Mouse (Mus musculus): ENCODE measurements around the gene Cald1. TPM values are rescaled to one million over a fixed set of nuclear protein-coding genes. Genes with fewer than 3 reads are reported as not detected.
A peak's percentile ranks its signal among the peaks of the same experiment; 100 is the strongest.

Cald1 gene
- polyA plus RNA-seq, 1 experiment from 2014 or later, result 368 TPM

DNA sequence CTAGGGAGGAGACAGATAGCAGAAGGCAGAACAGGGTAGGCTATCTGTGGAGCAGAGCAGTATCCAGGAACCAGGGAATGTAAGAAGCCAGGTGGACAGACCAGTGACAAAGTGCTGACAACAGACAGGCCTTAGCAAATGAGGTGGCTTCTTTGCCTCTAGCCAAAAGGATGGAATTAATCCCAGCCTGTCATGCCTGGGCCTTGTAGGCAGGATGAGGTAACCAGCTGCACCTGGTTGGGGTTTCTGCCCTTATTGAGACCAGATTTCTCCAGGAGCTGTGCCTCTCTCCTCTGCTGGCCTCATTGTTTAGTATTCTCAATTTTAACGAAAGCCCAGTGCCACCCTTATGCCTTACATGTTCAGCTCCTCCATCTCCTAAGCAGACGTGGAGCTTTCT is 3.8 kb downstream of the Cald1 start:
- no peak overlapping the region for H3K27ac ChIP-seq (ENCODE audit: low read length)
- peaks cover 39% of the 10 kb centered on the region for H3K4me1 ChIP-seq (ENCODE audit: control insufficient read depth, insufficient read depth, low read length)
- H3K4me3 ChIP-seq (ENCODE audit: low read depth, low read length), result no peak overlapping the region
- no peak overlapping the region for H3K9ac ChIP-seq (replicated peaks; ENCODE audit: low read depth, low read length)
- WGBS, result 70% methylated on average over 2 of the region's 2 CpGs
- H3K36me3 ChIP-seq (ENCODE audit: control insufficient read depth, insufficient read depth, low read length), result no peaks in the 10 kb centered on the region
- no peaks in the 10 kb centered on the region for H3K9me3 ChIP-seq (ENCODE audit: control insufficient read depth, low read depth, low read length)
- H3K27me3 ChIP-seq (ENCODE audit: control insufficient read depth, insufficient read depth, low read length), result no peaks in the 10 kb centered on the region
- H3K4me2 ChIP-seq (replicated peaks; ENCODE audit: low read depth, low read length), result 0 out of 2 replicates have a peak overlapping the region, but pooled peaks have one; percentile 16
- no peak for ATAC-seq (ENCODE audit: insufficient number of reproducible peaks, insufficient read depth, low FRiP score, low read depth)

DNA sequence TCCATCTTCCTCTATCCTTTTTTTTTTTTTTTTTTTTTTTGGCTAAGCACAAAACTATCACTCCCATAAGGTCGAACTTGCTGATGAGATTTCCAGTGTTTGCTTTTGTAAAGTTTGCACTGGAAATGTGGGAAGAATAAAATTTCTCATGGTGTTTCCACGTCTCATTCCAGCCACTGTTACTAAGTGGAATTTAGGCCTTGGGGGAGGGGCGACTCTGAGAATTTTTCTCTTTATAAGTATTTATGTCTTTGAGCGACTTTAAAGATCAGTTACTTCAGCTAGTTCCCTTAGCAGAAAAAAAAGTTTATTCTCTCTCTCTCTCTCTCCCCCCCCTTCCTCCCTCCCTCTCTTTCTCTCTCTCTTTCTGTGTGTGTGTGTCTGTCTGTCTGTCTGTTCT is 8.1 kb downstream of the Cald1 start:
- Histone ChIP-seq H3K9ac (replicated peaks; ENCODE audit: low read depth, low read length) (no peak overlapping the region), H3K4me3 (ENCODE audit: low read depth, low read length) (no peak overlapping the region), H3K4me2 (replicated peaks; ENCODE audit: low read depth, low read length) (no peak overlapping the region; the same call in 1 of the 2 replicates), H3K36me3 (ENCODE audit: control insufficient read depth, insufficient read depth, low read length) (no peaks in the 10 kb centered on the region), H3K27me3 (ENCODE audit: control insufficient read depth, insufficient read depth, low read length) (no peaks in the 10 kb centered on the region), H3K4me1 (ENCODE audit: control insufficient read depth, insufficient read depth, low read length) (peaks cover 55% of the 10 kb centered on the region), H3K9me3 (ENCODE audit: control insufficient read depth, low read depth, low read length) (no peaks in the 10 kb centered on the region), H3K27ac (ENCODE audit: low read length) (peak overlapping the region; percentile 92)
- no peak for ATAC-seq (ENCODE audit: insufficient number of reproducible peaks, insufficient read depth, low FRiP score, low read depth)
- WGBS, result 28% methylated on average over 4 of the region's 4 CpGs

DNA sequence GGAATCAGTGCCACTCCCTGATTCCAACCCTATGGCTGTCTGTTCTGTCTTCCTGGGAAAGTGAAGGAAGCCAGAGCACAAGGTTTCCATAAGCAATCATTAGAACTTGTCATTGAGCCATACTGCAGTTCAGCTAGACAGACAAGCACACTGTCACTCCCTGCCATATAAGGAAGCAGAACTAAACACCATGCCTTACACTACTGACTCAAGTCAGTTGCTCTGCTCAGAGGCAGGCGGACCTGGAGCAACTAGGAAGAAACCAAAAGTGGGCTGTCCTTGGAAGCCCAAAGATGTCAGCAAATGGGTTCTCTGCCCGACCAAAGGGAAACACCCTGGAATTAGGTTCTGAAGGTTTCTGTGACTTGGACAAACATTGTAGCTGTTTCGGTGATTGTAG is 10.3 kb downstream of the Cald1 start:
- ATAC-seq (ENCODE audit: insufficient number of reproducible peaks, insufficient read depth, low FRiP score, low read depth), result no peak
- Histone ChIP-seq H3K27ac (ENCODE audit: low read length) (peak overlapping the region; percentile 87; the same call in 1 of the 2 replicates), H3K9ac (replicated peaks; ENCODE audit: low read depth, low read length) (no peak overlapping the region), H3K4me2 (replicated peaks; ENCODE audit: low read depth, low read length) (no peak overlapping the region), H3K4me1 (ENCODE audit: control insufficient read depth, insufficient read depth, low read length) (peaks cover 41% of the 10 kb centered on the region), H3K4me3 (ENCODE audit: low read depth, low read length) (no peak overlapping the region), H3K36me3 (ENCODE audit: control insufficient read depth, insufficient read depth, low read length) (no peaks in the 10 kb centered on the region), H3K9me3 (ENCODE audit: control insufficient read depth, low read depth, low read length) (no peaks in the 10 kb centered on the region), H3K27me3 (ENCODE audit: control insufficient read depth, insufficient read depth, low read length) (no peaks in the 10 kb centered on the region)
- WGBS, result 54% methylated on average over 3 of the region's 3 CpGs

DNA sequence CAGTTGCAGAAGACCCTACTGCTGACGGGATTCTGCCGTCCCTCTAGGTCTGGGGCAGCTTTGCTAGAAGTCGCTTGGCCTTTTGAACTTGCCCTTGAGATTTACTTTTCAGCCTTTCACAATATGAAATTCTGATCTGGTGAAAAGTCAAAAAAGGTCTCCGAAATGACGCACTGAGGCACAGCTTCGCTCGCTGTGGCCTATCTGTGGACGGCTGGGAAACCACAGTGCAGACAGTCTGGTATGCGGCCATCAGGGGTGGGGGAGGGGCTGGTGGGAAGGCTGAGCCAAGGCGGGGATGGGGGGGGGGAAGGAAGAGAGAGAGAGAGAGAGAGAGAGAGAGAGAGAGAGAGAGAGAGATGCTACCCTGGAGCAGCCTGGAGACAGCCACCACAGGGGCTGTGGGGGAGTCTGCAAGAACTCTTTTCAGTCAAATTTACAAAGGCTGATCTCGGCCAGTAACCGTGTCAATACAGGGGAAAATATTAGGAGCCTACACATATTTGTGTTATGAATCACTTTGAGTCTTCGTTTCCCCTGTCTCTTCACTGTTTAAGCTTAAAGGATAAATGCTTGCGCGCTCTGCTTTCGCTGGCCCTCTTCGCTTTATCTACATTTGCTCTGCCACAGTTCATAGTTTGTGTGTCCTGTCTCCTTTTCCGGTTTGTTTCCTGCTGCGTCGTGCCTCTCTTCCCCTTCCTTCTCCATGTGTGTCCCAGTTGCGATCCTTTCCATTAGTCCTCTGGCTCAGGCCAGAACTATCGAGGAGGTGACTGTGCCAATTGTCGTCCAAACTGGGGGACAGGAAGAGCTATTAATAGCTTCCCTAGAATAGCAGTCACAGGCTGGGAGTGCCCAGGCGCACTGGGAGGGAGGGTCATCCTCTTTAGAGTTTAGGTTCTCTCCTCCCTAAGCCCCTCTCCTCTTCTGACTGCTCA is 11.9 kb downstream of the Cald1 start:
- H3K9me3 ChIP-seq (ENCODE audit: control insufficient read depth, low read depth, low read length), result no peaks in the 10 kb centered on the region
- H3K9ac ChIP-seq (replicated peaks; ENCODE audit: low read depth, low read length), result peak overlapping the region; percentile 18; the same call in 1 of the 2 replicates
- WGBS, result 19% methylated on average over 24 of the region's 24 CpGs
- H3K4me1 ChIP-seq (ENCODE audit: control insufficient read depth, insufficient read depth, low read length), result peaks cover 36% of the 10 kb centered on the region
- H3K27ac ChIP-seq (ENCODE audit: low read length), result peak overlapping the region; percentile 87
- H3K27me3 ChIP-seq (ENCODE audit: control insufficient read depth, insufficient read depth, low read length), result no peaks in the 10 kb centered on the region
- H3K4me2 ChIP-seq (replicated peaks; ENCODE audit: low read depth, low read length), result peak overlapping the region; percentile 36
- 0 out of 2 replicates have a peak overlapping the region, but pooled peaks have one; percentile 9 for H3K4me3 ChIP-seq (ENCODE audit: low read depth, low read length)
- no peaks in the 10 kb centered on the region for H3K36me3 ChIP-seq (ENCODE audit: control insufficient read depth, insufficient read depth, low read length)
- peak; percentile 33; the same call in 1 of the 2 replicates for ATAC-seq (ENCODE audit: insufficient number of reproducible peaks, insufficient read depth, low FRiP score, low read depth)

DNA sequence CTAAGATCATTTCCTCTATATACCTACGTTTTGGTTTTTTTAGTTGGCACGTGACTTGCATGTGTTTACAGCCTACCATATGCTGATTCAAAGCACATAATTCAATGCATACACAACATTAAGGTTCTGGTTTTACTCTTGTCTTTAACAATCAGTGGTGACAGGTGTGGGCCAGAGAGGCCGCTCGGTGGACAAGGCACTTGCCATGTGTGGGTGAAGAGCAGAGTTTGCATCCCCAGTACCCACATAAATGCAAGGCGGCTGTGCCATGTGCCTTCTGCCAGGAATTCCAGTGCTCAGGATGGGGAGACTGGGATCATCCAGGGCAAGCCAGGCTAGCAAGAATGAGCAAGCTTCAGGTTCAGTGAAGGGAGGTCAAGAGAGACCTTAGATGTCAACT is 14.8 kb downstream of the Cald1 start:
- H3K4me2 ChIP-seq (replicated peaks; ENCODE audit: low read depth, low read length), result no peak overlapping the region
- 81% methylated on average over 5 of the region's 5 CpGs for WGBS

DNA sequence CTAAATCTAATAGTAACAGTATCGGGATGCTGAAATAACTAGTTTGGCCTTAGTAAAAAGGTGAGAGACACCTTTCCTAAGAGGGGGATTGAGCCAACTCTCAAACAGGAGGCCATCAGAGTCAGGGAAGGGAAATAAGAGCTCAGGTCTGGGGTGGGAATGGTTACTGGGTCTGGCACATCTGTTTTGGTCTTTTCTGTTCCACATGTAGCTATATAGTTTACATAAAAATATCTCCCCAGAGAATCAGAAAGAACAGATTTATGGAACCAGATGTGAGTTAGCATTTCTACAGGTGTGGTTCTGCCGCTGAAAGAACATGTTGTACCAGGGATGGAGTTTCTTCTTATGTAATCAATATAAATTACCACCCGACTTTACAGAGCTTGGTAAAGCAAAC is 17.1 kb downstream of the Cald1 start:
- Histone ChIP-seq H3K27me3 (ENCODE audit: control insufficient read depth, insufficient read depth, low read length) (no peaks in the 10 kb centered on the region), H3K9me3 (ENCODE audit: control insufficient read depth, low read depth, low read length) (no peaks in the 10 kb centered on the region), H3K27ac (ENCODE audit: low read length) (no peak overlapping the region), H3K9ac (replicated peaks; ENCODE audit: low read depth, low read length) (no peak overlapping the region), H3K4me2 (replicated peaks; ENCODE audit: low read depth, low read length) (no peak overlapping the region), H3K4me3 (ENCODE audit: low read depth, low read length) (no peak overlapping the region), H3K4me1 (ENCODE audit: control insufficient read depth, insufficient read depth, low read length) (peaks cover 6% of the 10 kb centered on the region), H3K36me3 (ENCODE audit: control insufficient read depth, insufficient read depth, low read length) (no peaks in the 10 kb centered on the region)
- no peak for ATAC-seq (ENCODE audit: insufficient number of reproducible peaks, insufficient read depth, low FRiP score, low read depth)
- WGBS, result 64% methylated on average over 3 of the region's 3 CpGs

More for the DNA sequence above, 14.8 kb downstream of the Cald1 start:
- H3K36me3 ChIP-seq (ENCODE audit: control insufficient read depth, insufficient read depth, low read length), result no peaks in the 10 kb centered on the region
- H3K9ac ChIP-seq (replicated peaks; ENCODE audit: low read depth, low read length), result no peak overlapping the region
- ATAC-seq (ENCODE audit: insufficient number of reproducible peaks, insufficient read depth, low FRiP score, low read depth), result no peak
- no peaks in the 10 kb centered on the region for H3K9me3 ChIP-seq (ENCODE audit: control insufficient read depth, low read depth, low read length)
- peak overlapping the region; percentile 10; the same call in 1 of the 2 replicates for H3K27ac ChIP-seq (ENCODE audit: low read length)
- no peaks in the 10 kb centered on the region for H3K27me3 ChIP-seq (ENCODE audit: control insufficient read depth, insufficient read depth, low read length)
- H3K4me1 ChIP-seq (ENCODE audit: control insufficient read depth, insufficient read depth, low read length), result peaks cover 24% of the 10 kb centered on the region
- H3K4me3 ChIP-seq (ENCODE audit: low read depth, low read length), result no peak overlapping the region

DNA sequence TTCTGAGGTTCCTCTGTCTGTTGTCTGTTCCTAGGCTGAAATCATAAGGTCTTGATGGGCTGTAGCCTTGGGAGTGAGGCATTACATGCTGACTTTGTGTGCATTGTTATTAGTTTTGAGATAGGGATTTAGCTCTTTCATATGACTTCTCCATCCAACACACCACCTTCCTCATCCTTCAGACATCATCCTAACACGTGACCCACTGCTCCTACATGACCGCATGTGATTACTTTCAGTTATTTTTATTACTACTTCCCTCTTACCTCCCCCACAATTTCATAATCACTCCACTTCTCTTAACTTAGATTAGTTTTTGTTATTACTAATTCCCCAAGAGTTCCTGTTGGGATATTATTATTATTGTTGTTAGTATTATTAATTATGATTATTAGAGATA is 21.2 kb downstream of the Cald1 start:
- ATAC-seq (ENCODE audit: insufficient number of reproducible peaks, insufficient read depth, low FRiP score, low read depth), result no peak
- Histone ChIP-seq H3K36me3 (ENCODE audit: control insufficient read depth, insufficient read depth, low read length) (no peaks in the 10 kb centered on the region), H3K4me2 (replicated peaks; ENCODE audit: low read depth, low read length) (no peak overlapping the region), H3K4me1 (ENCODE audit: control insufficient read depth, insufficient read depth, low read length) (no peaks in the 10 kb centered on the region; the same call in none of the 2 replicates), H3K27ac (ENCODE audit: low read length) (no peak overlapping the region), H3K9ac (replicated peaks; ENCODE audit: low read depth, low read length) (no peak overlapping the region), H3K9me3 (ENCODE audit: control insufficient read depth, low read depth, low read length) (no peaks in the 10 kb centered on the region), H3K27me3 (ENCODE audit: control insufficient read depth, insufficient read depth, low read length) (no peaks in the 10 kb centered on the region), H3K4me3 (ENCODE audit: low read depth, low read length) (no peak overlapping the region)
- WGBS, result 80% methylated on average over 2 of the region's 2 CpGs

DNA sequence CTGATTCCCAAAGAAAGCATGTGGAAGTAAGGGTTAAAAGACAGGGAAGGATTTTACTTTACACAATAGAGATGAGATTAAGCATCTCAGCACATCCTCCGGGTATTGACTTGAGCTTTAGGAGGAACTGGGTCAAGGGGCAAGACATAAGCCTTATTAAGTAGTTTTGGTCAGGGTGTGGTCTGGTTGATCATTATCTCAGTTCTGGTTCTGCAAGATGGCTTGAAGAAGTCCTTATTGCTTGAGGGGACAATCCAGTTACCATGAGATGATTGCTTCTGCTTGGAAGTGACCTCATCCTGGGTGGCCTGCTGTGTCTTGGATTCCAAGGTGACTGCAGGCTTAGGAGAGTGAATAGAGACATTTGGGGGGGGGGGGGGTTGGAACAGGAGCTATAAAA is 21.9 kb downstream of the Cald1 start:
- ATAC-seq (ENCODE audit: insufficient number of reproducible peaks, insufficient read depth, low FRiP score, low read depth), result no peak
- no peaks in the 10 kb centered on the region for H3K36me3 ChIP-seq (ENCODE audit: control insufficient read depth, insufficient read depth, low read length)
- H3K27me3 ChIP-seq (ENCODE audit: control insufficient read depth, insufficient read depth, low read length), result no peaks in the 10 kb centered on the region
- H3K9me3 ChIP-seq (ENCODE audit: control insufficient read depth, low read depth, low read length), result no peaks in the 10 kb centered on the region
- no peak overlapping the region for H3K4me2 ChIP-seq (replicated peaks; ENCODE audit: low read depth, low read length)
- no peak overlapping the region for H3K9ac ChIP-seq (replicated peaks; ENCODE audit: low read depth, low read length)
- H3K27ac ChIP-seq (ENCODE audit: low read length), result no peak overlapping the region
- no peaks in the 10 kb centered on the region; the same call in none of the 2 replicates for H3K4me1 ChIP-seq (ENCODE audit: control insufficient read depth, insufficient read depth, low read length)
- H3K4me3 ChIP-seq (ENCODE audit: low read depth, low read length), result no peak overlapping the region
- WGBS, result 55% methylated on average over 1 of the region's 1 CpGs
